Mouse (Mus musculus) limb, embryonic 10.5 days (tissue): ENCODE results near the gene Shq1. TPM values are rescaled to one million over a fixed set of nuclear protein-coding genes. Genes with fewer than 3 reads are reported as not detected.

Experiments used
- DNase-seq: peaks from one replicate; pipeline ENCODE4 v3.0.0-alpha.2; 2017; ENCODE audit warnings: low spot score
- H3K27ac ChIP-seq: fragments of 300-500 bp; sonication (generic); 2 replicates; pipeline ENCODE4 v1.5.1; 2016; ENCODE audit warnings: mild to moderate bottlenecking
- H3K27me3 ChIP-seq: fragments of 300-500 bp; sonication (generic); 2 replicates; pipeline ENCODE4 v1.6.1; 2016; ENCODE audit warnings: low read depth, mild to moderate bottlenecking; ENCODE audit not compliant: poor library complexity, severe bottlenecking
- H3K36me3 ChIP-seq: fragments of 300-500 bp; sonication (generic); 2 replicates; pipeline ENCODE4 v1.6.1; 2016; ENCODE audit warnings: mild to moderate bottlenecking, moderate library complexity
- H3K4me1 ChIP-seq: fragments of 300-500 bp; sonication (generic); 2 replicates; pipeline ENCODE4 v1.6.1; 2016
- H3K4me3 ChIP-seq: fragments of 300-500 bp; sonication (generic); 2 replicates; pipeline ENCODE4 v1.5.1; 2016; ENCODE audit warnings: mild to moderate bottlenecking, moderate library complexity
- H3K9me3 ChIP-seq: fragments of 300-500 bp; sonication (generic); replicated peaks from 2 replicates; pipeline ENCODE4 v1.6.1; 2016; ENCODE audit warnings: mild to moderate bottlenecking
- whole genome bisulfite sequencing: fragments of 180-500 bp; shearing (Covaris S2); methylation state at CpG from one replicate; pipeline ENCODE4 v1.1.7; 2016; 5-methylcytosine and 5-hydroxymethylcytosine counted together
- polyA plus RNA-seq: library from polyadenylated mRNA; unstranded; fragments of >200 nt; fragmentation: Nextera tagmentation; extraction: Ambion mirVana; gene quantifications from 2 replicates; pipeline ENCODE4 v1.2.1, GENCODE M21; 2016

Shq1 gene
- polyA plus RNA-seq, 1 experiment from 2014 or later, result 21.8 TPM

DNA sequence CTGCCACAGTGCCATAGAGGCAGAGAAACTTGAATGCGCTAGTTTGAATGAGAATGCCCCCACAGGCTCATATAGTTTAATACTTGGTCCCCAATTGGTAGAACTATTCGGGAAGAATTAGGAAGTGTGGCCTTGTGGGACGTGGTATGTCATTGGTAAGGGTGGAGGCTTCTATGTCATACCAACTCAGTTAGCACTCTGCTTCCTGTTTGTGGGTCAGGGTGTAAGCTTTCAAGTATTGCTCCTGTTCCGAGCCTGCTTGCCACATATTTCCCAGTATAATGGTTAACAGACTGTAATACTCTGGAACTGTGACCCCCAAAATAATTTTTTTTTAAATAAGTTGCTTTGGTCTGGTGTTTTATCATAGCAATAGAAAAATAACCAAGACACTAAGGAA lies 54.8 kb downstream of the Shq1 start:
- DNase-seq, result no peak
- Histone ChIP-seq H3K27ac (no peak overlapping the region), H3K27me3 (no peaks in the 10 kb centered on the region), H3K9me3 (no peaks in the 10 kb centered on the region), H3K4me1 (peaks cover 8% of the 10 kb centered on the region), H3K36me3 (peaks cover 6% of the 10 kb centered on the region), H3K4me3 (no peak overlapping the region)
- 93% methylated on average over 4 of the region's 4 CpGs for WGBS

DNA sequence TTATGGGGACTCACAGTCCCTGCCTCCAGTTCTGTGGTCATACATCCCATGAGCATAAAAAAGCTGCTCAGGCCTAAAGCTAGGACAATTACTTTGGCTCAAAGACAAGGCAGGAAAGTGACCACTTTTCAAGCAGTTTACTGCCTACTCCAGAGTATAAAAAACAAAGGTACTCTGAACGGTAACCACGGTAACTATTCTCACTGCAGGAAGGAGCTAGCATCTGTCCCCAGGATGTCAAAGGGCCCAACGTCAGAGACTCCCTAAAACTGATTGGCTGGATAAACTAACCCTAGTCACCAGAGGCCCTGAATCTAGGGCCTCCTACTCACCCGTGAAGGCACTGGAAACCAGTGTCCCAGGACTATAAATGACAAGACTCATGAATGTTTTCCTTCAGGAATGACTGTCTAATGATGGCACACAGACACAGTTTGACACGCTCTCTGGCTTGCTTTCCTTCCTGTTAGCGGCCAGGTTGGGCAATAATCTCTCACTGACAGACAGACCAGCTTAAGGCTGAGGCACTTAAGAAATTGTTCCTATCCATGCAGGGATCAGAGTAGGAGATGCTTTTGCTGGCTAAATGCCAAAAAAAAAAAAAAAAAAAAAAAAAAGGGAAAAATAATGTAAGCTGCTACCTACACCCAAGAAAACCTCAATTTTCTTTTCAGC lies 57.2 kb downstream of the Shq1 start:
- Histone ChIP-seq H3K4me1 (peaks cover 8% of the 10 kb centered on the region), H3K36me3 (peaks cover 11% of the 10 kb centered on the region), H3K27ac (no peak overlapping the region), H3K9me3 (no peaks in the 10 kb centered on the region), H3K4me3 (no peak overlapping the region), H3K27me3 (no peaks in the 10 kb centered on the region)
- no peak for DNase-seq
- WGBS, result 64% methylated on average over 6 of the region's 6 CpGs

DNA sequence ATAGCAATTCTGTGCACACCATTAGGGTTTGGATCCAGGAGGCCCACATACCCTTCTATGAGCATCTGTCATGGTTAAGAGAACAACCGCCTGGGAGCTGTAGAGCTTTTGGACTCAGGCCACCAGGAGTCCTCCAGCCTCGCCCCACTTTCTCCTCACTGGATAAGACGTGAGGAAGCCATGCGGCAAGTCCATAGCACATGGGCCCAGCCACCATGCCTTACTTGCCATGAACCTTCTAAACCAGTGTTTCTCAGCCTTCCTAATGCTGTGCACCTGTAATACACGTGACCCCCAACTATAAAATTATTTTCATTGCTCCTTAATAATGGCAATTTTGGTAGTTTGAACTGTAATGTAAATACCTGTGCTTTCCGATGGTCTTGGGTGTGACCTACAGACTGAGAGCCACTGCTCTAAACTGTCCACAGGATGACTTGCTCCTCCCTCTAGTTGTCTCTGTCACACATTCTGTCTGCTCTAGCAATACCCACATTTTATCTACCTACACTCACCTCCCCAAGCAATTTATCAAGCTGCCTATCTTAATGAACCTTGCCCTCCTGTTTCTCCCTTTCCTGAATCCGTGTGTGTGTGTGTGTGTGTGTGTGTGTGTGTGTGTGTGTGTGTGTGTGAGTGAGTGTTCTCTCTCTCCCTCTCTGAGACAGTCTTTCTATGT lies 59.9 kb downstream of the Shq1 start:
- Histone ChIP-seq H3K4me3 (no peak overlapping the region), H3K9me3 (no peaks in the 10 kb centered on the region), H3K27ac (no peak overlapping the region), H3K27me3 (no peaks in the 10 kb centered on the region), H3K4me1 (peaks cover 8% of the 10 kb centered on the region), H3K36me3 (peaks cover 17% of the 10 kb centered on the region)
- 88% methylated on average over 7 of the region's 7 CpGs for WGBS
- no peak for DNase-seq

DNA sequence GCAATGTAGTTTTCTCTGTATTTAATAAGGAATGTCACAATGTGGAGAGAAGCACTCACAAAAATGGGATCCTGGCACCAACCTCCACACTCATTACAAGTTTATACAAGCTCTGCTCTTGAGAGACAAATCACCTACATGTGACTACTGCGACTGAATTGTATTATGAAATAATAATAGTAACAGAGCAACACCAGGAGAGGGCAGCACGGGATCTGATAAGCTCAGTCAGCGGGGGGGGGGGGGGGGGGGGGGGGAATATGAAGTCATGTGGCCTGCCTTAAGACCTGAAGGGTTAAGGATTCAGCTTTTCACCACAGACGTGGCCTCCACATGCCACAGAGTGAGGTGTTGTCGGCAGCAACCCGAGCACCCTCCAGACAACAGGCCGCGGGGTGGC lies 60.8 kb downstream of the Shq1 start:
- Histone ChIP-seq H3K4me3 (no peak overlapping the region), H3K4me1 (peaks cover 8% of the 10 kb centered on the region), H3K27ac (no peak overlapping the region), H3K27me3 (no peaks in the 10 kb centered on the region), H3K36me3 (peaks cover 17% of the 10 kb centered on the region), H3K9me3 (no peaks in the 10 kb centered on the region)
- WGBS, result 84% methylated on average over 7 of the region's 8 CpGs
- no peak for DNase-seq

DNA sequence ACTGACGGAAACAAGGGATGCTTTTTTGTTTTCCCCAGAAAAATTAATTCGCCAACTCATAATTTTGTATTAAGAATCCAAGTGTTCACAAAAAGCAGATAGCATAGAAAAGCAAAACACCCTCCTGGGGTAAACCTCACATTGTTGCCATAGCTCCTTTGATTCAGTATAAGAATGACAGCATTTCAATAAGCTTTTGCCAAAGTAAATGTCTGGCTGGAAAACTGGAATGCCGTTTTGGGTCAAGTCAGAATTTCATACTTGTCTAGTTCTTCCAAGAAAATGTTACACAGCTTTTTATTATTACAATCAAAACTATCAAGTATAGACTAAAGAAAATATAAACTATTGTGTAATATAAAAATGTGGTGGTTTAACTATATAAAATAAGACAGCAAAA lies 61.7 kb downstream of the Shq1 start:
- H3K4me3 ChIP-seq, result no peak overlapping the region
- peaks cover 17% of the 10 kb centered on the region for H3K36me3 ChIP-seq
- H3K27me3 ChIP-seq, result no peaks in the 10 kb centered on the region
- no peak overlapping the region for H3K27ac ChIP-seq
- DNase-seq, result no peak
- no peaks in the 10 kb centered on the region for H3K9me3 ChIP-seq
- H3K4me1 ChIP-seq, result peaks cover 8% of the 10 kb centered on the region
- WGBS, result 97% methylated on average over 3 of the region's 3 CpGs

DNA sequence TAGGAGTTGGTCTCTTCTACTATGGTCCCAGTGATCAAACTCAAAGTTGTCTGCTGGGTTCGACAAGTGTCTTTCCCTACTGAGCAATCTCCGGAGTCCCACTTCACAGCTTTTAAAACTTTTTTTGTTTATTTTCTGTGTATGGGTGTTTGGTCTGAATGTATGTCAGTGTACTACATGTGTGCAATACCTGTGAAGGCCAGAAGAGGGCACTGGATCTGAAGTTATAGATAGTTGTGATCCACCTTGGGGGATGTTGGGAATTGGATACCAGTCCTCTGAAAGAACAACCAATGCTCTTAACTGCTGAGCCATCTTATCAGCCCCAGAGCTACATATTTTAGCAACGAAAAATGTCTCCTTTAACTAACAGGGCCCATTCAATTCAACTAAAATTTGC lies 62.5 kb downstream of the Shq1 start:
- no peak overlapping the region for H3K4me3 ChIP-seq
- no peaks in the 10 kb centered on the region for H3K27me3 ChIP-seq
- no peak overlapping the region for H3K27ac ChIP-seq
- WGBS, result 91% methylated on average over 3 of the region's 3 CpGs
- H3K9me3 ChIP-seq, result no peaks in the 10 kb centered on the region
- DNase-seq, result no peak
- peaks cover 18% of the 10 kb centered on the region for H3K36me3 ChIP-seq
- peaks cover 6% of the 10 kb centered on the region for H3K4me1 ChIP-seq

DNA sequence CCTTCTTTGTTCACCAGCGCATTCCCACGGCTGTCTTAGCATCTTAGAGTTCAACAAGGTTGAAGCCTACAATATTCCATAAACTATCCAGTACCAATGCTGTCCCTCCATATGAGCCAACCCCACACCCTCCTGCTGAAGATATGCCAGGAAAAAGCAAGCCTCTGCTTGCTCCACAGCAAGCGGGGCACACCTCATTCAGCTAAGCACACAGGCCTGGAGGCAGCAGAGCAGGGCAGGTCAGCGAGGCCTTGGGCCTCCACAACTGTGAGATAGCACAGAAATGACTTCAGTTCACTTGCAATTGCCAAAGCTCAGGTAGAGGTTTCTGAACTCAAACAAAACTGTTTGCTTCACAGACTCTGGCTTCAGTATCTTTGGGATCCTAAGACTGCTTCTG lies 64.2 kb downstream of the Shq1 start:
- Histone ChIP-seq H3K27ac (no peak overlapping the region), H3K4me1 (peaks cover 13% of the 10 kb centered on the region; the same call in 1 of the 2 replicates), H3K9me3 (no peaks in the 10 kb centered on the region), H3K4me3 (no peak overlapping the region), H3K36me3 (peaks cover 20% of the 10 kb centered on the region), H3K27me3 (no peaks in the 10 kb centered on the region)
- 91% methylated on average over 4 of the region's 4 CpGs for WGBS
- no peak for DNase-seq

DNA sequence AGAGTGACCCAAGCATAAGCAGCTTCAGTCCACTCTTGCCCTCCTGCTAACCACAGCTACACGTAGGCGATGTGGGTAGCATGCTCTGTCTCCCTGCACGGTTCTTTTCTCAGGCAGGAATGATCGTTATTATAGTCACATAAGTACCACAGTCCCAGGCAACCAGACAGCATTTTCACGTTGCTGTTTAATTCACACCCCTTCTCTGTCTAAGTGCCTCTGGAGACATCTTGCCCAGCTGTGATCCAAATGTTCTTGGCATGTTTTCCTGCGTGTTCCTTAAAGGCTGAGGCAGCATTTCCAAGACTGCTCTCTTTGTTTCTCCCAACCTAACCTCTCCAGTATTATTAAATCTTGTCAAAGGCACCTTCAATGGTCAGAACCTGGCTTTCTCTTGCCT lies 67.3 kb downstream of the Shq1 start:
- no peak overlapping the region for H3K27ac ChIP-seq
- WGBS, result 92% methylated on average over 6 of the region's 6 CpGs

DNA sequence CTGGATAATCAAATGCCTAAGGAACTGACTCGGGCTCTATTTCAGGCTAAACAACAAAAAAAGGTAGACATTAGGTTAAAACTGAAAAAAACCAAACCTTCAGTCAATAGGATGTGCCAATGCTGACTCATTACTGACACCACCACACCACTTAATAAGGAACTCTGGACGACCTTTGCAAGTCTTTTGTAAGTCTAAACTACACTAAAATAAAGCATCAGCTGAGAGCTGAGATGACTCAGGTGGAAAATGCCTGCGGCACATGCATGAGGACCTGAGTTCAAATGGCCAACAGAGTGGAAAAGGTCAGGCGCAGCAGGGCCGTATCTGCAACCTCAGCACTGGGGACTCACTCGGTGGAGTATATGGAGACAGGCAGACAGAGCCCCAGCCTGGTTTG lies 69.3 kb downstream of the Shq1 start:
- no peak for DNase-seq
- 86% methylated on average over 6 of the region's 6 CpGs for WGBS
- no peaks in the 10 kb centered on the region for H3K27me3 ChIP-seq
- H3K9me3 ChIP-seq, result no peaks in the 10 kb centered on the region
- peaks cover 16% of the 10 kb centered on the region; the same call in 1 of the 2 replicates for H3K4me1 ChIP-seq
- H3K4me3 ChIP-seq, result no peak overlapping the region
- no peak overlapping the region for H3K27ac ChIP-seq
- H3K36me3 ChIP-seq, result 0 out of 2 replicates have a peak, but pooled peaks cover 4% of the 10 kb centered on the region

More for the DNA sequence above, 67.3 kb downstream of the Shq1 start:
- DNase-seq, result no peak
- Histone ChIP-seq H3K4me3 (no peak overlapping the region), H3K27me3 (no peaks in the 10 kb centered on the region), H3K9me3 (no peaks in the 10 kb centered on the region), H3K4me1 (peaks cover 16% of the 10 kb centered on the region; the same call in 1 of the 2 replicates), H3K36me3 (0 out of 2 replicates have a peak, but pooled peaks cover 9% of the 10 kb centered on the region)

DNA sequence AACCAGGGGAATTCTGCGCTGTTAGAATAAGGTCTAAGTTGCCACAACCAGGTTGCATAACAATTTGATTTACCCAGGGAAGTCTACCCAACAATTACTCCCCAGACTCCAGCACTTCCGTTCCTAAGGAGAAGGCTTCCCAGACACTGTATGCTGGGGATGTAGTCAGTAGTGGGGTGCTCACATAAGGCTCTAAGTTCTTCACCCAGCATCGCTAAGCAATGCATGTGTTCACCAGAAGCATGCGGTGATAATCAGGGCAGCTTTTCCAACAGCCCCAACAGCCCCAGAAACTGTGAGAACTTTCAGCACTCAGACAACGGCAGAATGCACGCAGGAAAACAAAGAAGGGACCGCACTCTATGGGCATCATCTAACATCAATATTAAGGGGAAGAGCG lies 77.1 kb downstream of the Shq1 start:
- no peak for DNase-seq
- Histone ChIP-seq H3K4me3 (no peak overlapping the region), H3K4me1 (peaks cover 21% of the 10 kb centered on the region), H3K27ac (peak overlapping the region; percentile 66), H3K27me3 (no peaks in the 10 kb centered on the region), H3K9me3 (no peaks in the 10 kb centered on the region), H3K36me3 (no peaks in the 10 kb centered on the region)
- 79% methylated on average over 8 of the region's 8 CpGs for WGBS

DNA sequence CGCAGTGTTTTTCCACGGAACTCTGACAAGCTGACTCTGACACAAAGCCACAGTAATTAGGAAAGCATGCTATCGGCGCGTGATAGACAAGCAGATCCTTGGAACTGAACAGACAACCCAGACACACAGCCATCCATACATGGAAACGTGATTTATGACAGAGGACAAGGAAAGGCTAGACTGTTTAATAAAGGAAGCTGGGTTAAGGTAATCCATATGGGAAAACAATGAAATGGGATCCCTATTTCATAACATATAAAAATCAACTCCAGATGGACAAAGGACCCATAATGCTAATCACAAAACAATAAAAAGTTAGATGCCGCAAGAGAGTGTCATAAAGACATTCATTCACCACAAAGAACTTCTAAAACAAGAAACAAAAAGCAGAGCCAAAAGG lies 78.0 kb downstream of the Shq1 start:
- Histone ChIP-seq H3K27ac (peak overlapping the region; percentile 66; the same call in 1 of the 2 replicates), H3K4me3 (no peak overlapping the region), H3K9me3 (no peaks in the 10 kb centered on the region), H3K27me3 (no peaks in the 10 kb centered on the region), H3K4me1 (peaks cover 21% of the 10 kb centered on the region), H3K36me3 (no peaks in the 10 kb centered on the region)
- 42% methylated on average over 7 of the region's 7 CpGs for WGBS
- DNase-seq, result no peak

DNA sequence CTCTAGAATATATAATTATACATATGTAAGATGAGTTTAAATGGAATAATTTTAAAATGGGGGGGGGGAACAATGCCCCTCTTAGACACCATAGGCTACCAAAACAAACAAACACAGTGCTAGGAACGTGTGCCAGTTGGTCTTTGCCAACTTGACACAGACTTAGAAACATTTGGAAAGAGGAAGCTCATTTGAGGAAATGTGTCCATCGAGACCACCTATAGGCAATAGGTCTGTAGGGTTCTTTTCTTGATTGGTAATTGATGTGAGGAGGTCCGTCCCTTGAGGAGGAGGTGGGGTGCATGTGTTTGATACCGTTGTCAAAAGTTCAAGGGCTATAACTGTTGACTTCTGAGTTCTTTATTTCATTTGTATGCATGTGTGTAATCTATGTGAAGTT lies 80.4 kb downstream of the Shq1 start:
- no peak overlapping the region for H3K4me3 ChIP-seq
- 0 out of 2 replicates have a peak, but pooled peaks cover 4% of the 10 kb centered on the region for H3K27me3 ChIP-seq
- no peak overlapping the region for H3K27ac ChIP-seq
- WGBS, result 88% methylated on average over 4 of the region's 4 CpGs
- H3K9me3 ChIP-seq, result no peaks in the 10 kb centered on the region
- H3K4me1 ChIP-seq, result peaks cover 31% of the 10 kb centered on the region
- no peak for DNase-seq
- H3K36me3 ChIP-seq, result no peaks in the 10 kb centered on the region

DNA sequence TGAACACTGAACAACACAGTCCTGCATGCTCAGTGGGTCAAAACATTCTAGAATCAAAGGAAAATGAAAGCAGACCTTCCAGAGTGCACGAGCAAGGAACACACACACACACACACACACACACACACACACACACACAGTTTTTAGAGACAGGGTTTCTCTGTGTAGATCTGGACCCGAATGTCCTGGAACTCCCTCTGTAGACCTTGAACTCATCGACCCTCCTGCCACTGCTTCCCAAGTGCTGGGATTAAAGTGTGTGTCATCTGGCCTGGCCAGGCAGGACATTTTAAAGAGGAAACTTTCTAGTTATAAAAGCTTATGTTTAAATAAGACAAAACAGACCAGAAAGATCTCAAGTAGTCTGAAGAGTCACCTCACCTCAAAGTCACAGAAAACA lies 82.1 kb downstream of the Shq1 start:
- Histone ChIP-seq H3K27ac (no peak overlapping the region), H3K4me1 (peaks cover 34% of the 10 kb centered on the region), H3K4me3 (no peak overlapping the region), H3K9me3 (no peaks in the 10 kb centered on the region), H3K36me3 (no peaks in the 10 kb centered on the region), H3K27me3 (0 out of 2 replicates have a peak, but pooled peaks cover 4% of the 10 kb centered on the region)
- no peak for DNase-seq
- 90% methylated on average over 3 of the region's 3 CpGs for WGBS
